Mouse (Mus musculus) embryo, embryonic 9.5 days (tissue): Measurements from ENCODE around the gene Dcaf6.

Experiments
- DNase-seq: peaks from one replicate; pipeline ENCODE4 v3.0.0-alpha.2; 2017; ENCODE audit errors: extremely low spot score

Dcaf6 gene

DNA sequence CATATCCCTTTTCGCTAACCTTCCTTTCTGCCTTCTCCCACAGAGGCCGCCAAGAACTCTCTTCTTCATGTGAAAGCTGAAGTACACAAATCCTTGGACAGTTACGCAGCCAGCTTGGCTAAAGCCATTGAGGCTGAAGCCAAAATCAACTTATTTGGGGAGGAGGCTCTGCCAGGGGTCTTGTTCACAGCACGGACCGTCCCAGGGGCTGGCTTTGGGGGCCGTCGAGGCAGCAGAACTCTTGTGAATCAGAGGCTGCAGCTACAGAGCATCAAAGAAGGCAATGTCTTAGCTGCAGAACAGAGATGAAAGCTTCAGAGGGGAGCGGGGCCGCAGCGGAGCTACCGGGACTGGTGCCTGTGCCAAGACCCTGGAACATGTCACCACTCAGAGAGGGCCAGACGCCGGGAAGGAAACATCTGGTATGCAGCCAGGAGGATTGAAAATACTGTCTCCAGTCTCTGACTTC, 138.8 kb downstream of the Dcaf6 start:
- no peak for DNase-seq

DNA sequence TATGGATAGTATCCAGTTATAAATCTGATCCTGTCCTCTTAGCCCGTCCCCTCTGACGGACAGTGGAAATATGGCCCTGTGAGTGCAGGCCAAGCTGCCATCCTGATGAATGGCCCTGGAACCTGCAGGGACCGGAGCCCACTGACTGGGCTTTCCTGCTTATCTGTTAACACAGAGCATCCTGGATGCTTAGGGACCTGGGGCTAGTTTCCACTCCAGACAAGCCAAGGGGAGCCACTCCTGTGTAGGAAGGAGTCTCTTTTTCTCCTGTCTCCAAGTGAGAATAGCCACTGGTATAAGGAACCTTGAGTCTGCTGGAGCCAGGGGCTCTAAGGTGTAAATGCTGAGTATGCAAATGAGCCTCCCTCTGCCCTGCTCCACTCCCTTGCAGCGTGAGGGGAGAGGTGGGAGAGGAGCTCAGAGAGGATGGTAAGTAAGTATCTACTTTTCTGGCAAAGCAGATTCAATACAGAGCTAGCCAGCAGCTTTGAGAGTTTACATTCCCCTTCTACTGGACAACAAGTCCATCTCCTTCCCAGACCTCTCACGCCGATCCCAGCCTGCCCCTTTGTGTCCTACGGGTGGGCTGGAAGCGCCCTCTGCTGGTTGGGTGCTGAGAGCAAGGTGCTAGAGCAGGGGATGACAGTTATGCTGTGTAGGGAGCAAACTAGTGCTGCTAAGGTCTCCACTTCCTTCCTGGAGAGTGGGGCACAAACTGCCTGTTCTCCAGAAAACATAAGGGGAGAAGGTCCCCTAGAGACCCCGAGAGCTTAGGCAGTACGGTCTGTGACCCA, 139.9 kb downstream of the Dcaf6 start:
- DNase-seq: peak; percentile 69

DNA sequence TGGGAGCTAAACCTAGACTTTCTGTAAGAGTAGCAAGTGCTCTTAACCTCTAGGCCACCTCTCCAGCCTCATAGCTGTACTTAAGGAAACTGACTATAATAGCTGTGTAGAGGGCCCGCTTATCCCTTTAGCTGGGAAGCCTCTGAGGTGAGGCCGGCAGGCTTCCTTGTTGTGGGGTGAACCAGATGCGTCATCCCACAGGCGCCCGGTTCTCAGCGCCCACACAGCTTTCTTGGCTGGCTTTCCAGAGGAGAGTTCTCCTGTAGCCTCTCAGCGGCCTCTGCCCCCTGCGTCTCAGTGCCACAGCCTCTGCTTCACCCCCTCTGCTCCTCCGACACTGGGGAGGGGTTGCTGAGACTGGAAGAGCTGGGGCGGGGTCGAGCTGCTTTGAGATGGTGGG, 143.9 kb downstream of the Dcaf6 start:
- DNase-seq: no peak

DNA sequence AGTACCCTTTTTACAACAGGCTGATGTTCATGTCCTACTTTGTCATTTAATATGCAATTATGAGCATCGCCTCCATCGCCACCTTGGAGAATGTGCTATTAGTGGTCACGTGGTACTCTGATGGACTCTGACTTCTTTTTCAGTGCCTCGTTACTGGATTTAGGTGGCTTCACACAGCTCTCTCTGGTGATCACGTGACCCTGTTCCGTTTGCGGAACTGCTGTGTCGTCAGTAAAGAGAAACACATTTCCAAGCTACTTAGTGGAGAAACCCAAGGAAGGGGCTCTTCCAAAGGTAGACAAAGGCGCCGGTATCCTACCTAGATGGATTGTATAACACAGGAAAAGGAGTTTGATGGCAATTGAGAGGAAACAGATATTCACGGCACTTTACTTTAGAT, 152.1 kb downstream of the Dcaf6 start:
- DNase-seq: no peak

DNA sequence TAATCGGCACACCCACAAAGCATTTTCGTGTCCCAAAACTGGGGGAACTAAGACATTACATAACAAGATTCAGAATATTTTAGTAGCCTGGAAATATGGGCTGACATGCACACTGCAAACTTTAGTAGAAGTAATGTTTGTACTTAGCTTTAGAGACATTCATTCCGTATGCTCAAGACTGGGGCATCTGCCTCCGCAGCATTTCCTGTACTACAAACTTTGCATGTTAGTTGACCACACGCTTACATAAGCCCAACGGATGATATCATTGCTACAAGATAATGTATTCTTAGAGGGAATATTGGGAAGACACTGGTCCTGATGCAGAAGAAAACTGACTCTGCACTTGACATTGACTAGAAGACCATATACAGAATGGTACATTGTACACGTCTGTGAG, 155.9 kb downstream of the Dcaf6 start:
- no peak for DNase-seq

DNA sequence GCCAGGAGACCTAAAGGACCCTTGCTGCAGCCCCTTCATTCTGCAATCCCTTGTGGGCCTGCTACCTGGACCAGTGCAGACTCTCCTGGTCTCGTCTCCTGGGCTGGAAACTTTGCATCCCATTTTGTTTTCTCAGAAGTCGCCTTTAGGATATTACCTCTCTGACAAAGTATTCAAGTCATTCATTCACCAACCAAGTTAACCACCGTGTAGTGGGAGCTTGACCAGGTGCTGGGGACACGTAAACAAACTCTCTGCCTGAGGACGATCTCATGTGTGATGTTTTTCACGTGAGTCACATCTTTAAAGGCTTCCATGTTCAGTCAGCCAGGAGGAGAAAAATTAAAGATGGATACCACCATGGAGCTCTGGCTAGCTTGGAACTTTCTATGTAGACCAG, 157.1 kb downstream of the Dcaf6 start:
- DNase-seq: no peak

DNA sequence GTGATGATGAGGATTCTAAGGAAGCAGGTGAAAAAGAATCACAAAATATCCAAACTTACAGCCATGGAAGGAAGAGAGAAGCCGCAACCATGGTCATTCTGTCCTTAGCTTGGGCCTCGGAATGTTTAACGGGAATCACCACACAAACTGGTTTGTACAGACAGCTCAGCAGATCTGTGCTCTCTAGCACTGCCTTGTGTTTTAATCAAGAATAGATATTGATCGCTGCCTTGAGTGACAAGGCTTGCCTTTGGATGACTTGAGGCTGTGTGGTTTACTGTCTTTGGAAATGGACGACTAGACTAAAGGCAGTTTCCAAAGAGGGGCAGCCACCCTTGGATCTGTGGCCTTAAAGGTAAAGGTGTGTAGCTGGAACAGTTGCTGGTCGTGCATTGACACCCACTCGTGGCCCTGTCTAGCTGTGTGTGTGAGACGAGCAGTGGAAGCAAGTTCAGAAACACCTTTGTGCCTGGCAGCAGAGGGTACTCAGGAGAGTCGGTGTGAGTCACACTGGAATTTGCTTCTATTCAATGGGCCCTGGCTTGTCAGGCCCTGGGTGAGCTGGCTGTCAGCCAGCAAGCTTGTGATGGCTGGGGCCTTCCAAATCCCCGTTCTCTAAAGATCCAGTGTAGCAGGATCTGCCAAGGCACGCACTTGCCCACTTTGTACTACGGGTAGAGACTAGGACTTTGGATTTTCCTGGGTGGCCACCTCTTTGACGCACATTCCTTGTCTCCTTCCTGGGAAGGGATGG, 157.6 kb downstream of the Dcaf6 start:
- no peak for DNase-seq

DNA sequence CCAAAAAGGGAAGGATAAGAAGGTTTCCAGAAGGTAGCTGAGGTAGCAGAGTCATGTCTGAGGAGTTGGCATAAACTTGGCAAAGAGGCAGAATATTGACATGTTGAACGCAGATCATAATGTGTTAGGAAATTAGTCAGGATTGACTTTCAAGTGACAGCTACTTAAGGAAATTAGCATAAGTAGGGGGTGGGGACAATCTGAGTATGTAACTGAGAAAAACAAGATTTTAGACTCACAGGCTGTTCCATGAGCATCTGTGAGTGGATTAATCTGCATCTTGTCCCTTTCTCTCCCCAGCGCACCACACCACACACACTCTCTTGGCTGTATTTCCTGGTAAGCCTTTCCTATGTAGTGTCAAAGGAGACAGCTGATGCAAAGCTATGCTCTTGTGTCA, 158.7 kb downstream of the Dcaf6 start:
- no peak for DNase-seq

DNA sequence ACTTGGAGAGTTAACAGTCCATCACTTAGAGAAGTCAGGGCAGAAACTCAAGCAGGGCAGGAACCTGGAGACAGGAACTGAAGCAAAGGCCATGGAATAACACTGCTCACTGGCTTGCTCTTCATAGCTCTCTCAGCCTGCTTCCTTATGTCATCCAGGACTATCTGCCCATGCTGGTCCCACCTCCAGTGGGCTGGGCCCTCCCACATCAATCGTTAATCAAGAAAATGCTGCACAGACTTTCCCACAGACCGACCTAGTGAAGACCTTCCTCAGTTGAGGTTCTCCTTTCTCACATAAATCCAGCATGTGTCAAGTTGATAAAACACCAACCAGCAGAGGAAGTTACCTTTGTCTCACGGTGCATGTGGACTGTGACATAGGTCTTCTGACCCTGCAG, 159.2 kb downstream of the Dcaf6 start:
- no peak for DNase-seq

DNA sequence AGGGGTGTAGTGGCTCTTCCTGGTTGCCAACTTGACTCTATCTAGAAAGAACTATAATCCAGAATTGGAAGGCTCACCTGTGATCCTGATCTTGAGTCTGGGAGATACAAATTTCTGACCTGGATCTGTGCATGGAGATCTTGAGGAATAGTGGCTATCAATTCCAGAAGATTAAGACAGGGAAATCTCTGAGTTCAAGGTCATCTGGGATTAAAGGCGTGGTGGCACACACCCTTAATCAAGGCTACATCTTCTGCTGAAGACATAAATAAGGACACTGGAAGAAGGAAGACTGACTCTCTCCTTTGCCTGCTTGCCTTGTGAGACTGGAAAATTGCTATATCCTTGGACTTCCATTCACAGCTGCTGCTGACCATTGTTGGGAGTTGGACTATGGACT, 164.8 kb downstream of the Dcaf6 start, which contains the start of gene Gpr161:
Gpr161 (plus strand) TSS at position 301 of the 400 bp plus-strand sequence.
- DNase-seq: no peak

DNA sequence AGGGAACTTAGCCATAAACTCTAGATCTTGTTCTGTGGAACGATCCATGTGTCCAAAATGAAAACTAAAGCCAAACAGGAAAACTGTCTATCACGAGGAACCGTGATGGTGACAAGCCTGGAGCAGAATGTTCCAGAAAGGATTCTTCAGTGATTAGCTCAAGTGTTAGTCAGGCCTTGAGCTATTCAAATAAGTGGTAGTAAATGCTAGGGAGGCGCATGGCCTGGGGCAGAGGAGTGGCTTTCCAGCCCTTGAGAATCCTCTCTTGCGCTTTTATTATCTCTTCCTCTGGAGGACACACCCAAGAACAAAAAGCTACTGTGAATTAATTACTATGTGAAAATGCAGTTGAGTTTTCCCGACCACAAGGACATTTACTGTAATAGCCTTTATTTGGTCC, 168.7 kb downstream of the Dcaf6 start:
- DNase-seq: no peak

DNA sequence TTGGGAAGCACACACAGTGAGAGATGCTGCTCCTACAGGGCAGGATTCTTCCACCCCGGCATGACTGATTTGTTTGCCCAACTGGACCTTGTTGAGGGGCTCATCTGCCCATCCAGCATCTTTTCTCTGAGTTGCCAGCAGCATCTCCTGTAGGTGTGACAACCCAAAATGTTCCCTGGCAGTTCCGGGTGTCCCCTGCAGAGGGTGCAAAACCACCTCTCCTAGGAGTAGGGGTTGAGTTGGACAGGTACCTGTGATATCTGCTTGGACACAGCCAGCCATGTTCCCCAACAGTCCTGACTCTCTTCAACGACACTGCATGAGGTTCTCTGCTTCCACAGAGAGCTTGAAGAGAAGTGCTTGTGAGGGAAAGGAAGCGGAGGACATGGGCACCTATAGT, 170.4 kb downstream of the Dcaf6 start:
- no peak for DNase-seq

DNA sequence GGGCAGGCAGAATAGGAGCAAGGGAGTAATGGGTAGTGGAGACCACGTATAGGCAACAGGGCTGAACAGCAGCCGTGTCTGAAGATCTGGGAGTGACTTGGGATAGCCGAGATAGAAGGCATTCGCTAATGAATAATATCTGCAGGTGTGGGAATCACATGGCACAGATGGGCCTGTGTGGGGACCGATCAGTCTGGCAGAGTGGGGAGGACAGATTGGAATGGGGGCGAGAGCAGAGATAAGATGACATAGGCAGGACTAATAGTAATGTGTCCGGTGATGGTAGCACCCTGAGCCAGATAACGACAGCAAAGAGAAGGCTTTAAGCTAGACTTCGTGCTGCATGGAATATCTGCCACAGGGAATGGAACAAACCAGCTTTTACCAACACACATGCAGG, 172.1 kb downstream of the Dcaf6 start:
- DNase-seq: no peak

DNA sequence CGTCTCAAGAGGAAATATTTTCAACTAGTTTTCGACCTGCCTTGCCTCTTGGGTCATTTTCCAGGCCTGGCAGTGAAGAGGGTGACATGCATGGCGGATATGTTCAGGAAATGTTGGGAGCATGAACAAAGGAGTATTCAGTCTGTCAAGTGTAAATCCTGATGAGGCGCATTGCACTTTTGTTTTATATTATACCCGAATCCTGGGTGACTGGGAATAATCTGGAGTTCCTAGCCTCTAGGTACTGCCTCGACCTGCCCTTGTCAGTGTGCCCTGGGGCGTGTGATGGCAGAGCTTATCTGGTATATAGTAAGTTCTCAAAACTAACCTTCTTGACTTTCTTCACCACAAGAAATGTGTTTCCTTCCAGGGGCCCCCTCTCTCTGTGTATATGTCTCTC, 176.2 kb downstream of the Dcaf6 start:
- DNase-seq: no peak

DNA sequence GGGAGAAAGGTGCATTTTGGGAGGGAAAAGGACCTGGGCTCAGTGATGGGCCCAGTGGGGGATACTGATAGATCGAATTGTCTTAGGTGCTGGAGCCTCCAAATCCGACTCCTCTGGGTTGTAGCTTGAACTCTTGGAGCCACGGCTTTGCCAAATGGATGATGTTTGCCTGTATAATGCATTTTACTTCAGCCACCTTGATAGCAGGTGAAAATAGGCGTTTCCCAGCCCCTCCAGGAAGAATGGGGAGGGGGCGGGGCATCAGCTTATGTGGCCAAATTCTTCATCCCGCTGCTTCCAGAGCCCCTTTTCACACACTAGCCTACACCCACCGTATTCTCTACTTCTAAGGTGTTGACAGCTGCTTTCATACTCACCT, 177.3 kb downstream of the Dcaf6 start:
- no peak for DNase-seq

DNA sequence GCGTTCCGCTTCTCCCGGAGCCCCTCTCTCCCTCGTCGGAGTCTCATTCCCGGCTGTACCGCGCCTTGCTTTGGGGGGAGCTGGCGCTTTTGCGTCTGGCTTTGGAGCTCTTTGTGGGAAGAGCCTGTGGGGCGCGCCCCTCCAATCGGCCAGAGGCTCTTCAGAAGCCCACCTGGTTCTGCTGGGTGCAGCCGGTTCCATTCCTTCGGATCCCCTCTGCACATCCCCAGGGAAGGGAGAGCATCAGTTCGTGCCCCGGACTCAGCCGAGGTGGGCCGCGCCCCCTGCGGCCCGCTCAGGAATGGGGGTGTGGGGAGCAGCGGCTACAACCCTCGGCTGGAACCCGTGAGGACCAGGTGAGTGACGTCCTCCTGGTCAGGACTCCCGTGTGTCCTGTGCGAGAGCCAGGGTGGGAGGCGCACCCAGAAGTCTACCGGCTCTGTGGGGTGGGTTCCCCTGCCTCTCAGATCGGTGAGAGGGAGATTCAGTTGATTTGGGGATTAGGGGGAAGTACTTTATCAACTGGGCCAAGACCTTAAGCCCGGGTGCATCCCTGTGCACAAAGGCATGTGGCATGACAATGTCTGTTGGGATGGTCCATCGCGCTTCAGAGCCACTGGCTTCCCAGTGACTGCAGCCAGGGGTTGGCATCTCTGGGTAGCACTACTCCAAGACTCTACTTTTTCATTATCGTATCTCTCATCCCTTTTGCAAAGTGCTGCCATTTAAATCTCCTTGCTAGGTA, 177.9 kb downstream of the Dcaf6 start:
- DNase-seq: no peak

DNA sequence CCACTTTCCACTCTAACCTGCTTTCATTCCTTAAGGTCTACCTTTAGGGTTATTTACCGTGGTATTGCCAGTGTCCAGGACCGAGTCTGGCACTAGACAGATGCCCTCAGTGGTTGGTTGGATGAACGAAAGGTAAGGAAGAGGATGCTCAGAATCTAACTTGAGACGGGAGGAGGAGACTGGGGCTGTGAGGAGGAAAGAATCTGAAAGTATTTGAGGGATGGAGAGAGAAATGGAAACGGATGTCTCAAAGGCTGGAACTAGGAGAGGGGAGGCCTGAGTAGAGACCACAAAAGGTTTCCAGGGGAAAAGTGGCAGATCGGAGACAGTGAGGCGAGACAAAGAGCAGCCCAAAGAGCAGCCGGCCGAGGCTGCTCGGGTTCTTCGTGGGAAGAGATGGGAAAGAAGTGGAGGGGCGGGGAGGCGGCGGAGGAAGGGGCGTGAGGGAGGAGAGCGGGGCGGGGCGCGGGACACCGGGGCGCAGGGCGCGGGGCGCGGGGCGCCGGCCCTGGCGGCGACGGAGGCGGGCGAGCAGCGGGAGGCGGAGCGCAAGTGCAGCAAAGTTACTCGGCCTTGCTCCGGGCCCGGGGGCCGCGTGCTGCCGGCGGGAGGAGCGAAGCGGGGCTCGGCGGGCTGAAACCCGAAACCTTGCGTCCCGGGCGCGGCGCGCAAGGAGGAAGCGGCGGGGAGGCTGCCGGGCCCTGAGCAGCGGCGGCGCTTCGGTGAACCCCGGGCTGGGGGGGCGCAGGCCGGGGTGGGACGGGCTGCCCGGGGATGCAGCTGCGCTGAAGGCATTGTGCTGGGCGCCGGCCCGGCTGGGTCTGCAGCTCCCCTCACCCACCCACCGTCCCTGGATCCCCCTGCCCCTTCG, 178.7 kb downstream of the Dcaf6 start:
- peak; percentile 80 for DNase-seq

DNA sequence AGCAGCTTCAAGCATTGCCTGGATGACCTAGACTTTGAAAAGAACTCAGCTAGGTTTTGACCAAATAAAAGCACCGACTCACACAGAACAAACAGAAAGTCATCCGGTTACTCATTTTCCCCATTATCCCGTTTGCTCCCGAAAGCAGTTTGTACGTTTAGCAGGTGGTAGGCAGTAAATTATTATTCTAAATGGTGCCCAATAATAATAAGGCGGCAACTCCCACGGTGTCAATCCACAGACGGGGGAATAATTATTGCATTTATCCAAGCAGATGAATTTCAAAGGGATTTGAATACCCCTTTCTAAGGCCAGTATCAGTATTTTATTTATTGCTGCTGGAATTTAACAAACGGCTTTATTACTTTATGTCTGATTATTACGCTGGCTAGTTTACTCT, 179.5 kb downstream of the Dcaf6 start:
- no peak for DNase-seq
